Mouse (Mus musculus): ENCODE data around the gene Ddx49. TPM values are rescaled to one million over a fixed set of nuclear protein-coding genes. Genes with fewer than 3 reads are reported as not detected.

The Ddx49 gene
- total RNA-seq, 2 experiments from 2014 or later = 15.0 to 40.0 TPM

GRCm38 (mm10) chr8:70272949-70273348, 29.3 kb downstream of the Ddx49 start:
- ATAC-seq (replicated peaks; ENCODE audit: low FRiP score, poor library complexity, severe bottlenecking) = peak; percentile 85

DNA sequence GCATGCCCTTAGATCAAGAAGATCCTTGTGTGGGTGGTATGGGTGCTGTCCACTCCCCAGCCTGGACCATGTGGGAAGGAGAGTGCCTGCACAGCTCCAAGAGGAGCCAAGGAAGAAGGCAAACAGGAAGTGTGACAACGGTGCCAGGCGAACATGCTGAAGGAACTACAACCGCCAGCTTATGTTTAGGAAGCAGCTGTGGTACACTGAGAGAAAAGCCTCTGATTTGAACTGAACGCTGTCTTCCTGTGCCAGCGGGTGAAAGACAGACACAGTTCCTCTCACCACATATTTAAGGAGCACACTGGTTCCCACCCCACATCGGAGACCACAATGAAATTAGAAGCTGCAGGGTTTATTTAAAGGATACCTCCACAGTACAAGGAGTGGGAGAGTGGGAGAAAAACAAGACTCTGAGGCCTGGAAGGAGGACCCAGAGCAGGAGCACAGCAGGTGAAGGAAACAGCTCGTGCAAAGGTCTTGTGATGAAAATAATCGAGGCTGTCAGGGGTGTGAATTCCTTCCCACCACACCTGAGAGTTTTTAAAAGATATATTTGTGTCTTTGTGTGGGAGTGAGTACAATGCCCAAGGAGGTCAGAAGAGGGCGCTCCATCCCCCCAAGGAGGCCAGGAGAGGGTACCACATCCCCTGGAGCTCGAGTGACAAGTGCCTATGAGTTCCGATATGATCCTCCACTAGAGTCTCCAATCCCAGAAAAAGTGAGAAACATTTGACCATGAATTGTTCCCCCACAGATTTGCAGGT, 33.3 kb downstream of the Ddx49 start:
- no peak for ATAC-seq (replicated peaks; ENCODE audit: low FRiP score, poor library complexity, severe bottlenecking)

DNA sequence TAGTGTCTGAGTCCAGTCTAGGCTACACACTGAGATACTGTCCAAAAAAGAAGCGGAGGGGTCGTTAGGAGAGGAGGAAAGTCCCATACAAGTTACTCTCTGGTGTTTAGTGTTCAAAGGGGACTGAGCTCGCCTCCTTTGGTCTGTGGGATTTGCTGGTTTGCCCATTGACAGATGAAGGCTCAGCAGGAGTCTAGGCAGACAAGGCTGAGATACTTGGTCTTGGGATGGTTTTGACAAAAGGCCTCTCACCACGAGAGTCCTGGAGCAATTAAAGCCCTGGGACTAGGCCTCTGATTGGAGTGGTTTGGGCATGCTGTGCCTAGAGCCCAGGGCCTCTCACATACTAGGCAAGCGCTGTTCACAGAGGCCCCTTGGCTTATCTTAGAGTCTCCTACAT, 34.0 kb downstream of the Ddx49 start:
- ATAC-seq (replicated peaks; ENCODE audit: low FRiP score, poor library complexity, severe bottlenecking) = no peak

DNA sequence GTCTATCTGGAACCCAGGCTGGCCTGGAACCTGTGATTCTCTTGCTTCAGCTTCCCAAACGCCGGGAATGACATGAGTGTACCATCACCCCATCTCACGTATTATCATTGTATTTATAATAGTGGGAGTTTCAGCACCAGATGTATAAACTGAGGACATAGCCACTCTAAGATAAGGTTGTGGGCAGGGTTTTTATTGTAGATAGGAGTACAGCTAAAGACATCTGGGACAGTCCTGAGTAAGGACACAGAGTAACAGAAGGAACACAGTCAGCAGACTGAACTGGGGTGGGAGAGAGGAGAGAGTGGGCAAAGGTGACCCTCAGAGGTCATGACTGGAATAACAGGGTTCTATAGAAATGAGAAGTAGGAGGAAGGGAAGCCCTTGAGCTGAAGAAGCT, 34.6 kb downstream of the Ddx49 start:
- 0 out of 2 replicates have a peak, but pooled peaks have one; percentile 9 for ATAC-seq (replicated peaks; ENCODE audit: low FRiP score, poor library complexity, severe bottlenecking)

- ATAC-seq (replicated peaks; ENCODE audit: low FRiP score, poor library complexity, severe bottlenecking) = peak; percentile 77
Observed at GRCm38 (mm10) chr8:70259043-70259442, 43.2 kb downstream of the Ddx49 start.

- peak; percentile 68 for ATAC-seq (replicated peaks; ENCODE audit: low FRiP score, poor library complexity, severe bottlenecking)
Observed at GRCm38 (mm10) chr8:70258600-70258999, 43.7 kb downstream of the Ddx49 start.

GRCm38 (mm10) chr8:70257456-70257855, 44.8 kb downstream of the Ddx49 start:
- no peak for ATAC-seq (replicated peaks; ENCODE audit: low FRiP score, poor library complexity, severe bottlenecking)

- ATAC-seq (replicated peaks; ENCODE audit: low FRiP score, poor library complexity, severe bottlenecking) = no peak
Observed at GRCm38 (mm10) chr8:70254628-70255027, 47.7 kb downstream of the Ddx49 start.

DNA sequence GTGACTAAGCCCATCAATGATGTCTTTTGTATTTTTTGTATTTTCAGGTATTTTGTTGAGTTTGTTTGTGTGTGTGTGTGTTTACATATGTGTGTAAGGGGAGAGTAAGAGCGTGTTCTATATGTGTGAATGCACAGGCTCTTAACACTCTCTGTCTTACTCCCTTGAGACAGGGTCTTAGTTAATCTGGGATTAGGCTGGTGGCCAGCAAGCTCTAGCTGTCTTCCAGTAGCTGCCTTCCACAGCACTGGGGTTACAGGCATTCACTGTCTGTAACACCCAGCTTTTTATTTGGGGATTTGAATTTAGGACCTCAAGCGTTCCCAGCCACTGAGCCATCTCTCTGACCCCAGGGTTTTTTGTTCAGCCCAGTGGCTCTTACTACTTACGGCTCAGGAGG, 54.4 kb downstream of the Ddx49 start:
- ATAC-seq (replicated peaks; ENCODE audit: low FRiP score, poor library complexity, severe bottlenecking) = no peak

GRCm38 (mm10) chr8:70246622-70247021, 55.7 kb downstream of the Ddx49 start:
- no peak for ATAC-seq (replicated peaks; ENCODE audit: low FRiP score, poor library complexity, severe bottlenecking)

Other genes starting within 250 kb of the Ddx49 start
- 2.3 TPM in 1 of 2 replicates, not detected in the other for gene Tm6sf2, start 229.6 kb downstream of the Ddx49 start, total RNA-seq (2015; ENCODE audit: low replicate concordance)
- 2.9 TPM in 1 of 2 replicates, not detected in the other for gene Tm6sf2, start 229.6 kb downstream of the Ddx49 start, total RNA-seq (2017; ENCODE audit: low replicate concordance)
- not detected in 2 replicates for gene Hapln4, start 219.0 kb downstream of the Ddx49 start, total RNA-seq (2015; ENCODE audit: low replicate concordance)
- not detected in 2 replicates for gene Hapln4, start 219.0 kb downstream of the Ddx49 start, total RNA-seq (2017; ENCODE audit: low replicate concordance)
- gene Ncan, start 181.6 kb downstream of the Ddx49 start, total RNA-seq (2015; ENCODE audit: low replicate concordance) = not detected in 2 replicates
- not detected in 2 replicates for gene Ncan, start 181.6 kb downstream of the Ddx49 start, total RNA-seq (2017; ENCODE audit: low replicate concordance)
- gene Nr2c2ap, start 171.2 kb downstream of the Ddx49 start, total RNA-seq (2015; ENCODE audit: low replicate concordance) = 4.8 and 5.4 TPM in 2 replicates
- gene Nr2c2ap, start 171.2 kb downstream of the Ddx49 start, total RNA-seq (2017; ENCODE audit: low replicate concordance) = 1.4 and 1.5 TPM in 2 replicates
- 8.1 and 16.3 TPM in 2 replicates for gene Rfxank, start 163.3 kb downstream of the Ddx49 start, total RNA-seq (2015; ENCODE audit: low replicate concordance)
- gene Rfxank, start 163.3 kb downstream of the Ddx49 start, total RNA-seq (2017; ENCODE audit: low replicate concordance) = 9.7 and 10.2 TPM in 2 replicates
- 2.1 and 16.7 TPM in 2 replicates for gene Borcs8, start 163.0 kb downstream of the Ddx49 start, total RNA-seq (2015; ENCODE audit: low replicate concordance)
- 15.5 and 30.7 TPM in 2 replicates for gene Borcs8, start 163.0 kb downstream of the Ddx49 start, total RNA-seq (2017; ENCODE audit: low replicate concordance)
- gene Mef2b, start 162.8 kb downstream of the Ddx49 start, total RNA-seq (2015; ENCODE audit: low replicate concordance) = not detected in 2 replicates
- gene Mef2b, start 162.8 kb downstream of the Ddx49 start, total RNA-seq (2017; ENCODE audit: low replicate concordance) = not detected in 2 replicates
- 4.0 and 8.1 TPM in 2 replicates for gene Tmem161a, start 130.1 kb downstream of the Ddx49 start, total RNA-seq (2015; ENCODE audit: low replicate concordance)
- 4.5 and 4.9 TPM in 2 replicates for gene Tmem161a, start 130.1 kb downstream of the Ddx49 start, total RNA-seq (2017; ENCODE audit: low replicate concordance)
- 13.8 and 20.6 TPM in 2 replicates for gene Slc25a42, start 90.2 kb downstream of the Ddx49 start, total RNA-seq (2015; ENCODE audit: low replicate concordance)
- gene Slc25a42, start 90.2 kb downstream of the Ddx49 start, total RNA-seq (2017; ENCODE audit: low replicate concordance) = 16.2 and 23.8 TPM in 2 replicates
- 24.4 and 33.9 TPM in 2 replicates for gene Sugp2, start 68.3 kb downstream of the Ddx49 start, total RNA-seq (2015; ENCODE audit: low replicate concordance)
- gene Sugp2, start 68.3 kb downstream of the Ddx49 start, total RNA-seq (2017; ENCODE audit: low replicate concordance) = 22.7 and 28.9 TPM in 2 replicates
- 4.6 TPM in 1 of 2 replicates, not detected in the other for gene Armc6, start 68.0 kb downstream of the Ddx49 start, total RNA-seq (2015; ENCODE audit: low replicate concordance)
- gene Armc6, start 68.0 kb downstream of the Ddx49 start, total RNA-seq (2017; ENCODE audit: low replicate concordance) = 4.0 and 6.1 TPM in 2 replicates
- 0.63 and 1.3 TPM in 2 replicates for gene Homer3, start 19.7 kb downstream of the Ddx49 start, total RNA-seq (2015; ENCODE audit: low replicate concordance)
- gene Homer3, start 19.7 kb downstream of the Ddx49 start, total RNA-seq (2017; ENCODE audit: low replicate concordance) = 0.68 and 2.5 TPM in 2 replicates
- gene Cope, start within 50 bp of the Ddx49 start, total RNA-seq (2015; ENCODE audit: low replicate concordance) = 52.7 and 89.2 TPM in 2 replicates
- 36.9 and 53.7 TPM in 2 replicates for gene Cope, start within 50 bp of the Ddx49 start, total RNA-seq (2017; ENCODE audit: low replicate concordance)
- not detected in 2 replicates for gene Cers1, start 13.3 kb upstream of the Ddx49 start, total RNA-seq (2015; ENCODE audit: low replicate concordance)
- gene Cers1, start 13.3 kb upstream of the Ddx49 start, total RNA-seq (2017; ENCODE audit: low replicate concordance) = 0.43 TPM in 1 of 2 replicates, not detected in the other
- not detected in 2 replicates for gene Gdf1, start 27.3 kb upstream of the Ddx49 start, total RNA-seq (2015; ENCODE audit: low replicate concordance)
- gene Gdf1, start 27.3 kb upstream of the Ddx49 start, total RNA-seq (2017; ENCODE audit: low replicate concordance) = not detected in 2 replicates
- 7.1 and 9.2 TPM in 2 replicates for gene Upf1, start 50.8 kb upstream of the Ddx49 start, total RNA-seq (2015; ENCODE audit: low replicate concordance)
- 20.9 and 21.5 TPM in 2 replicates for gene Upf1, start 50.8 kb upstream of the Ddx49 start, total RNA-seq (2017; ENCODE audit: low replicate concordance)
- not detected in 2 replicates for gene Comp, start 71.1 kb upstream of the Ddx49 start, total RNA-seq (2015; ENCODE audit: low replicate concordance)
- 0.43 TPM in 1 of 2 replicates, not detected in the other for gene Comp, start 71.1 kb upstream of the Ddx49 start, total RNA-seq (2017; ENCODE audit: low replicate concordance)
- gene Crtc1, start 137.1 kb upstream of the Ddx49 start, total RNA-seq (2015; ENCODE audit: low replicate concordance) = 4.2 and 4.4 TPM in 2 replicates
- gene Crtc1, start 137.1 kb upstream of the Ddx49 start, total RNA-seq (2017; ENCODE audit: low replicate concordance) = 1.7 and 2.0 TPM in 2 replicates
- gene Klhl26, start 174.5 kb upstream of the Ddx49 start, total RNA-seq (2015; ENCODE audit: low replicate concordance) = 0.38 and 1.7 TPM in 2 replicates
- gene Klhl26, start 174.5 kb upstream of the Ddx49 start, total RNA-seq (2017; ENCODE audit: low replicate concordance) = 1.8 and 2.8 TPM in 2 replicates
- not detected in 2 replicates for gene Tmem59l, start 184.9 kb upstream of the Ddx49 start, total RNA-seq (2015; ENCODE audit: low replicate concordance)
- gene Tmem59l, start 184.9 kb upstream of the Ddx49 start, total RNA-seq (2017; ENCODE audit: low replicate concordance) = not detected in 2 replicates
- 3.7 TPM in 1 of 2 replicates, not detected in the other for gene Crlf1, start 190.7 kb upstream of the Ddx49 start, total RNA-seq (2015; ENCODE audit: low replicate concordance)
- 2.5 TPM in 1 of 2 replicates, not detected in the other for gene Crlf1, start 190.7 kb upstream of the Ddx49 start, total RNA-seq (2017; ENCODE audit: low replicate concordance)
- gene Rex1bd, start 204.3 kb upstream of the Ddx49 start, total RNA-seq (2015; ENCODE audit: low replicate concordance) = 2.9 and 14.0 TPM in 2 replicates
- 5.2 and 9.5 TPM in 2 replicates for gene Rex1bd, start 204.3 kb upstream of the Ddx49 start, total RNA-seq (2017; ENCODE audit: low replicate concordance)
- 653 and 914 TPM in 2 replicates for gene Uba52, start 208.3 kb upstream of the Ddx49 start, total RNA-seq (2015; ENCODE audit: low replicate concordance)
- gene Uba52, start 208.3 kb upstream of the Ddx49 start, total RNA-seq (2017; ENCODE audit: low replicate concordance) = 249 and 1,009 TPM in 2 replicates
- gene Fkbp8, start 225.2 kb upstream of the Ddx49 start, total RNA-seq (2015; ENCODE audit: low replicate concordance) = 27.1 and 47.4 TPM in 2 replicates
- gene Fkbp8, start 225.2 kb upstream of the Ddx49 start, total RNA-seq (2017; ENCODE audit: low replicate concordance) = 53.5 and 56.9 TPM in 2 replicates
- 21.7 and 45.3 TPM in 2 replicates for gene Kxd1, start 225.5 kb upstream of the Ddx49 start, total RNA-seq (2015; ENCODE audit: low replicate concordance)
- gene Kxd1, start 225.5 kb upstream of the Ddx49 start, total RNA-seq (2017; ENCODE audit: low replicate concordance) = 10.9 and 18.1 TPM in 2 replicates
- 2.5 and 5.2 TPM in 2 replicates for gene Ell, start 237.0 kb upstream of the Ddx49 start, total RNA-seq (2015; ENCODE audit: low replicate concordance)
- 4.0 and 4.7 TPM in 2 replicates for gene Ell, start 237.0 kb upstream of the Ddx49 start, total RNA-seq (2017; ENCODE audit: low replicate concordance)

Measured in erythroblast, adult 5-6 weeks (primary cell).